Mouse (Mus musculus): ENCODE data around the gene Gm21974. TPM values are rescaled to one million over a fixed set of nuclear protein-coding genes. Genes with fewer than 3 reads are reported as not detected.

Gm21974 gene
- polyA plus RNA-seq, 1 experiment: not detected

- no peak for TF ChIP-seq POLR2A (IDR thresholded peaks at IDR 0.05; ENCODE audit: insufficient read length, low read depth)
- TF ChIP-seq USF1 (IDR thresholded peaks at IDR 0.05; ENCODE audit: low read depth): no peak
- TF ChIP-seq E2F4 (IDR thresholded peaks at IDR 0.05; ENCODE audit: insufficient read depth): no peak
- no peak for TF ChIP-seq MYOD1 (IDR thresholded peaks at IDR 0.05; ENCODE audit: control insufficient read depth in 1 of 3, insufficient read length in 2 of 3, low read depth in 2 of 3)
- TF ChIP-seq MAX (IDR thresholded peaks at IDR 0.05; ENCODE audit: low read depth): no peak
- TF ChIP-seq TCF3 (IDR thresholded peaks at IDR 0.05; ENCODE audit: insufficient read length, low read depth): no peak
- no peak for TF ChIP-seq SRF (IDR thresholded peaks at IDR 0.05; ENCODE audit: control insufficient read depth, insufficient read length, low read depth)
- TF ChIP-seq CEBPB (IDR thresholded peaks at IDR 0.05; ENCODE audit: insufficient read depth, poor library complexity, severe bottlenecking): no peak
- no peak for TF ChIP-seq REST (IDR thresholded peaks at IDR 0.05; ENCODE audit: insufficient read depth, insufficient read length)
- no peak for TF ChIP-seq POLR2AphosphoS2 (IDR thresholded peaks at IDR 0.05; ENCODE audit: insufficient read length, low read depth)
- no peak for TF ChIP-seq MYOG (IDR thresholded peaks at IDR 0.05; ENCODE audit: control insufficient read depth in 1 of 3, insufficient read depth in 1 of 3, insufficient read length in 2 of 3, low read depth in 2 of 3)
- no peak for TF ChIP-seq TCF12 (IDR thresholded peaks at IDR 0.05; ENCODE audit: insufficient read depth, poor library complexity, severe bottlenecking)
- no peak overlapping the region for H3K4me2 ChIP-seq (ENCODE audit: low read depth)
- H3K27me3 ChIP-seq (ENCODE audit: control insufficient read depth, insufficient read depth, insufficient read length): no peaks in the 10 kb centered on the region
- no peak overlapping the region for H3K4me3 ChIP-seq
- H3K36me3 ChIP-seq (ENCODE audit: control insufficient read depth, insufficient read depth): peaks cover 18% of the 10 kb centered on the region
- peaks cover 14% of the 10 kb centered on the region for H3K79me2 ChIP-seq (ENCODE audit: control insufficient read depth, insufficient read depth)
- no peak overlapping the region for H3ac ChIP-seq (ENCODE audit: control insufficient read depth, insufficient read length)
These were observed 28.8 kb downstream of the Gm21974 start for GRCm38 (mm10) chr7:127866434-127866833.

GRCm38 (mm10) chr7:127858258-127858657 is 37.0 kb downstream of the Gm21974 start:
- no peak overlapping the region for H3K4me3 ChIP-seq
- no peak overlapping the region for H3ac ChIP-seq (ENCODE audit: control insufficient read depth, insufficient read length)
- no peaks in the 10 kb centered on the region for H3K27me3 ChIP-seq (ENCODE audit: control insufficient read depth, insufficient read depth, insufficient read length)
- no peaks in the 10 kb centered on the region for H3K36me3 ChIP-seq (ENCODE audit: control insufficient read depth, insufficient read depth)
- TF ChIP-seq USF1 (IDR thresholded peaks at IDR 0.05; ENCODE audit: low read depth) (no peak), E2F4 (IDR thresholded peaks at IDR 0.05; ENCODE audit: insufficient read depth) (no peak), MAX (IDR thresholded peaks at IDR 0.05; ENCODE audit: low read depth) (no peak), MYOG (IDR thresholded peaks at IDR 0.05; ENCODE audit: control insufficient read depth in 1 of 3, insufficient read depth in 1 of 3, insufficient read length in 2 of 3, low read depth in 2 of 3) (no peak), POLR2A (IDR thresholded peaks at IDR 0.05; ENCODE audit: insufficient read length, low read depth) (no peak), MYOD1 (IDR thresholded peaks at IDR 0.05; ENCODE audit: control insufficient read depth in 1 of 3, insufficient read length in 2 of 3, low read depth in 2 of 3) (no peak), CEBPB (IDR thresholded peaks at IDR 0.05; ENCODE audit: insufficient read depth, poor library complexity, severe bottlenecking) (no peak), TCF12 (IDR thresholded peaks at IDR 0.05; ENCODE audit: insufficient read depth, poor library complexity, severe bottlenecking) (no peak), POLR2AphosphoS2 (IDR thresholded peaks at IDR 0.05; ENCODE audit: insufficient read length, low read depth) (no peak), SRF (IDR thresholded peaks at IDR 0.05; ENCODE audit: control insufficient read depth, insufficient read length, low read depth) (no peak), TCF3 (IDR thresholded peaks at IDR 0.05; ENCODE audit: insufficient read length, low read depth) (no peak), REST (IDR thresholded peaks at IDR 0.05; ENCODE audit: insufficient read depth, insufficient read length) (no peak)
- no peak overlapping the region for H3K4me2 ChIP-seq (ENCODE audit: low read depth)
- H3K79me2 ChIP-seq (ENCODE audit: control insufficient read depth, insufficient read depth): no peaks in the 10 kb centered on the region

DNA sequence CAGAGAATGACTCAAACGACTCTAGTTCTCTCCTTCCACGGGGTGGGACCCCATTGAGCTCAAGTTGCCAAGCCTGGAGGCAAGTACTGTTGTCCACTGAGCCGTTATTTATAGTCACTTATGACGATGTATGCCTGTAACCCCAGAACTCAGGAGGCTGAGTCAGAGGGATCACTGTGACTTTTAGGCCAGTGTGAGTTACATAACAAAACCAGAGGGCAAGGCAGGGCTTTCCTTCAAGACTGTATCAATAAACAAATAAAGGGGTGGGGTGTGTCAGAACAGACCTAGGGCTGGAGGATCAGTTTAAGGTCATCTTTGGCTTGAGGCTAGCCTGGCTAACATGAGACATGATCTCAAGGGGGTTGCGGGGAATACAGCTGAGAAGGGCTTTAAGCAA is 44.3 kb downstream of the Gm21974 start:
- peak overlapping the region; percentile 85 for H3K4me2 ChIP-seq (ENCODE audit: low read depth)
- no peak for TF ChIP-seq TCF12 (IDR thresholded peaks at IDR 0.05; ENCODE audit: insufficient read depth, poor library complexity, severe bottlenecking)
- no peak for TF ChIP-seq POLR2A (IDR thresholded peaks at IDR 0.05; ENCODE audit: insufficient read length, low read depth)
- no peak for TF ChIP-seq POLR2AphosphoS2 (IDR thresholded peaks at IDR 0.05; ENCODE audit: insufficient read length, low read depth)
- 0 out of 2 replicates have a peak, but pooled peaks have one; percentile 29 for TF ChIP-seq CEBPB (IDR thresholded peaks at IDR 0.05; ENCODE audit: insufficient read depth, poor library complexity, severe bottlenecking)
- H3K36me3 ChIP-seq (ENCODE audit: control insufficient read depth, insufficient read depth): peaks cover 8% of the 10 kb centered on the region
- peak overlapping the region; percentile 0 for H3K4me3 ChIP-seq
- H3K27me3 ChIP-seq (ENCODE audit: control insufficient read depth, insufficient read depth, insufficient read length): no peaks in the 10 kb centered on the region
- H3K79me2 ChIP-seq (ENCODE audit: control insufficient read depth, insufficient read depth): no peaks in the 10 kb centered on the region
- H3ac ChIP-seq (ENCODE audit: control insufficient read depth, insufficient read length): no peak overlapping the region

GRCm38 (mm10) chr7:127849973-127850875 is 45.0 kb downstream of the Gm21974 start:
- Histone ChIP-seq H3K4me3 (peak overlapping the region; percentile 0), H3K79me2 (ENCODE audit: control insufficient read depth, insufficient read depth) (no peaks in the 10 kb centered on the region), H3K4me2 (ENCODE audit: low read depth) (peak overlapping the region; percentile 85), H3K27me3 (ENCODE audit: control insufficient read depth, insufficient read depth, insufficient read length) (no peaks in the 10 kb centered on the region), H3K36me3 (ENCODE audit: control insufficient read depth, insufficient read depth) (peaks cover 13% of the 10 kb centered on the region), H3ac (ENCODE audit: control insufficient read depth, insufficient read length) (no peak overlapping the region)
- TF ChIP-seq MYOD1 (IDR thresholded peaks at IDR 0.05; ENCODE audit: control insufficient read depth in 1 of 3, insufficient read length in 2 of 3, low read depth in 2 of 3): peak in 1 of 3 experiments; percentile 42
- no peak for TF ChIP-seq REST (IDR thresholded peaks at IDR 0.05; ENCODE audit: insufficient read depth, insufficient read length)
- TF ChIP-seq POLR2A (IDR thresholded peaks at IDR 0.05; ENCODE audit: insufficient read length, low read depth): peak; percentile 52
- no peak for TF ChIP-seq TCF3 (IDR thresholded peaks at IDR 0.05; ENCODE audit: insufficient read length, low read depth)
- peak; percentile 27 for TF ChIP-seq USF1 (IDR thresholded peaks at IDR 0.05; ENCODE audit: low read depth)
- TF ChIP-seq POLR2AphosphoS2 (IDR thresholded peaks at IDR 0.05; ENCODE audit: insufficient read length, low read depth): peak; percentile 72
- TF ChIP-seq MYOG (IDR thresholded peaks at IDR 0.05; ENCODE audit: control insufficient read depth in 1 of 3, insufficient read depth in 1 of 3, insufficient read length in 2 of 3, low read depth in 2 of 3): peak in 2 of 3 experiments; percentile 35 to 37
